Mouse (Mus musculus): ENCODE results near the gene Coq5.

- no peak for TF ChIP-seq CTCF (IDR thresholded peaks at IDR 0.05; ENCODE audit: extremely low read depth, insufficient read depth, insufficient read length, insufficient replicate concordance)
- TF ChIP-seq POLR2A (IDR thresholded peaks at IDR 0.05; ENCODE audit: low read depth, low read length): no peak
These were observed 37.6 kb downstream of the Coq5 start for GRCm38 (mm10) chr5:115316968-115317644.
